Mouse (Mus musculus): ENCODE measurements around the gene Castor2. TPM values are rescaled to one million over a fixed set of nuclear protein-coding genes. Genes with fewer than 3 reads are reported as not detected.
A peak's percentile ranks its signal among the peaks of the same experiment; 100 is the strongest.

Gene Castor2
- polyA plus RNA-seq, 1 experiment, result 11.2 TPM

- DNase-seq, result no peak
- Histone ChIP-seq H3K4me1 (ENCODE audit: control insufficient read depth, insufficient read depth, low read length) (peaks cover 6% of the 10 kb centered on the region; the same call in 1 of the 2 replicates), H3K4me3 (replicated peaks; ENCODE audit: extremely low read depth, low read depth, low read length) (peak overlapping the region; percentile 31)
- 10% methylated on average over 17 of the region's 17 CpGs for WGBS
- no peak for TF ChIP-seq CTCF (IDR thresholded peaks at IDR 0.05; ENCODE audit: insufficient read depth, low read length)
- TF ChIP-seq POLR2A (IDR thresholded peaks at IDR 0.05; ENCODE audit: borderline replicate concordance, extremely low read depth, low read depth, low read length), result no peak
These were observed 791 bp downstream of the Castor2 start for GRCm38 (mm10) chr5:134100232-134100771.

GRCm38 (mm10) chr5:134101322-134101721 lies 1.8 kb downstream of the Castor2 start:
- WGBS, result 75% methylated on average over 5 of the region's 5 CpGs
- TF ChIP-seq CTCF (IDR thresholded peaks at IDR 0.05; ENCODE audit: insufficient read depth, low read length), result no peak
- TF ChIP-seq POLR2A (IDR thresholded peaks at IDR 0.05; ENCODE audit: borderline replicate concordance, extremely low read depth, low read depth, low read length), result no peak
- no peak for DNase-seq
- Histone ChIP-seq H3K4me3 (replicated peaks; ENCODE audit: extremely low read depth, low read depth, low read length) (no peak overlapping the region), H3K4me1 (ENCODE audit: control insufficient read depth, insufficient read depth, low read length) (peaks cover 6% of the 10 kb centered on the region; the same call in 1 of the 2 replicates)

- TF ChIP-seq CTCF (IDR thresholded peaks at IDR 0.05; ENCODE audit: insufficient read depth, low read length) (no peak), POLR2A (IDR thresholded peaks at IDR 0.05; ENCODE audit: borderline replicate concordance, extremely low read depth, low read depth, low read length) (no peak)
- no peak for DNase-seq
- WGBS, result 53% methylated on average over 5 of the region's 5 CpGs
- Histone ChIP-seq H3K4me3 (replicated peaks; ENCODE audit: extremely low read depth, low read depth, low read length) (no peak overlapping the region), H3K4me1 (ENCODE audit: control insufficient read depth, insufficient read depth, low read length) (peaks cover 6% of the 10 kb centered on the region; the same call in 1 of the 2 replicates)
These were observed 2.4 kb downstream of the Castor2 start for GRCm38 (mm10) chr5:134101883-134102282.

GRCm38 (mm10) chr5:134102720-134103119 lies 3.2 kb downstream of the Castor2 start:
- TF ChIP-seq CTCF (IDR thresholded peaks at IDR 0.05; ENCODE audit: insufficient read depth, low read length) (no peak), POLR2A (IDR thresholded peaks at IDR 0.05; ENCODE audit: borderline replicate concordance, extremely low read depth, low read depth, low read length) (no peak)
- H3K4me1 ChIP-seq (ENCODE audit: control insufficient read depth, insufficient read depth, low read length), result peaks cover 6% of the 10 kb centered on the region; the same call in 1 of the 2 replicates
- 52% methylated on average over 6 of the region's 6 CpGs for WGBS
- H3K4me3 ChIP-seq (replicated peaks; ENCODE audit: extremely low read depth, low read depth, low read length), result no peak overlapping the region
- no peak for DNase-seq

- Histone ChIP-seq H3K4me1 (ENCODE audit: control insufficient read depth, insufficient read depth, low read length) (no peaks in the 10 kb centered on the region; the same call in 1 of the 2 replicates), H3K4me3 (replicated peaks; ENCODE audit: extremely low read depth, low read depth, low read length) (no peak overlapping the region)
- WGBS, result 61% methylated on average over 8 of the region's 8 CpGs
- TF ChIP-seq POLR2A (IDR thresholded peaks at IDR 0.05; ENCODE audit: borderline replicate concordance, extremely low read depth, low read depth, low read length) (no peak), CTCF (IDR thresholded peaks at IDR 0.05; ENCODE audit: insufficient read depth, low read length) (no peak)
- DNase-seq, result no peak
These were observed 6.3 kb downstream of the Castor2 start for GRCm38 (mm10) chr5:134105829-134106228.

GRCm38 (mm10) chr5:134114981-134115380 lies 15.5 kb downstream of the Castor2 start:
- Histone ChIP-seq H3K4me1 (ENCODE audit: control insufficient read depth, insufficient read depth, low read length) (no peaks in the 10 kb centered on the region), H3K4me3 (replicated peaks; ENCODE audit: extremely low read depth, low read depth, low read length) (no peak overlapping the region)
- DNase-seq, result no peak
- TF ChIP-seq CTCF (IDR thresholded peaks at IDR 0.05; ENCODE audit: insufficient read depth, low read length) (no peak), POLR2A (IDR thresholded peaks at IDR 0.05; ENCODE audit: borderline replicate concordance, extremely low read depth, low read depth, low read length) (no peak)
- WGBS, result 75% methylated on average over 5 of the region's 5 CpGs

- DNase-seq, result no peak
- no peak overlapping the region for H3K4me3 ChIP-seq (replicated peaks; ENCODE audit: extremely low read depth, low read depth, low read length)
- no peak for TF ChIP-seq CTCF (IDR thresholded peaks at IDR 0.05; ENCODE audit: insufficient read depth, low read length)
- no peak for TF ChIP-seq POLR2A (IDR thresholded peaks at IDR 0.05; ENCODE audit: borderline replicate concordance, extremely low read depth, low read depth, low read length)
- WGBS, result 83% methylated on average over 7 of the region's 7 CpGs
- no peaks in the 10 kb centered on the region for H3K4me1 ChIP-seq (ENCODE audit: control insufficient read depth, insufficient read depth, low read length)
These were observed 16.2 kb downstream of the Castor2 start for GRCm38 (mm10) chr5:134115639-134116259.

- WGBS, result 92% methylated on average over 15 of the region's 15 CpGs
- Histone ChIP-seq H3K4me1 (ENCODE audit: control insufficient read depth, insufficient read depth, low read length) (no peaks in the 10 kb centered on the region), H3K4me3 (replicated peaks; ENCODE audit: extremely low read depth, low read depth, low read length) (no peak overlapping the region)
- DNase-seq, result no peak
- no peak for TF ChIP-seq CTCF (IDR thresholded peaks at IDR 0.05; ENCODE audit: insufficient read depth, low read length)
These were observed 19.4 kb downstream of the Castor2 start for GRCm38 (mm10) chr5:134118798-134119407.

GRCm38 (mm10) chr5:134119481-134120120 lies 20.1 kb downstream of the Castor2 start:
- TF ChIP-seq CTCF (IDR thresholded peaks at IDR 0.05; ENCODE audit: insufficient read depth, low read length) (no peak), POLR2A (IDR thresholded peaks at IDR 0.05; ENCODE audit: borderline replicate concordance, extremely low read depth, low read depth, low read length) (no peak)

More at GRCm38 (mm10) chr5:134119481-134120120, 20.1 kb downstream of the Castor2 start:
- no peak for DNase-seq
- Histone ChIP-seq H3K4me1 (ENCODE audit: control insufficient read depth, insufficient read depth, low read length) (no peaks in the 10 kb centered on the region), H3K4me3 (replicated peaks; ENCODE audit: extremely low read depth, low read depth, low read length) (no peak overlapping the region)
- 70% methylated on average over 10 of the region's 10 CpGs for WGBS
